Mouse (Mus musculus) adrenal gland, postnatal 14 days (tissue): ENCODE data around the gene Gkn3. TPM values are rescaled to one million over a fixed set of nuclear protein-coding genes. Genes with fewer than 3 reads are reported as not detected.
A peak's percentile ranks its signal among the peaks of the same experiment; 100 is the strongest.

Experiments
- DNase-seq: peaks from one replicate; pipeline ENCODE4 v3.0.0; 2021; ENCODE audit warnings: mixed read lengths
- total RNA-seq: library from RNA; stranded (reverse); gene quantifications from 2 replicates; pipeline ENCODE4 v1.2.3, GENCODE M21; 2021

The Gkn3 gene
- total RNA-seq, 1 experiment from 2014 or later, result 1.2 TPM

DNA sequence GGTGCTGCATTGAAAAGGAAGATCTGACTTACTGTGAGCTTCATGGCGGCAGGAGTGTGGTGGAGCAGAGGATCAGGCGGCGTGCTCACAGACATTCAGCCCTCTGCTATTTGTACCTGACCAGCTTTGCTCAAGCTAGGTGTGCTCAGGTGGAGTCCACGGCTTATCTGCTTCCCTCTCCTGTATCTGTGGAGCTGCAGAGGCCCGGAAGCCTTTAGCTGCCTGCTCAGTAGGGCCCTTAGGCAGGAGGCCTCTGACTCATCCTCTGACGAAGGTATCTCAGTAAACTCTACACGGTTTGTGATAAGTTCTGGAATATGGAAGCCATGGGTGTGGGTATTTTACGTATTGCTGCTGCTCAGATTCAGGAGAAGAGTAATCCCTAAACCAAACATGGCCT, 37.9 kb downstream of the Gkn3 start, which contains the start of gene Gkn1:
Gkn1 (minus strand) TSS at position 114 of the 400 bp plus-strand sequence.
- no peak for DNase-seq

DNA sequence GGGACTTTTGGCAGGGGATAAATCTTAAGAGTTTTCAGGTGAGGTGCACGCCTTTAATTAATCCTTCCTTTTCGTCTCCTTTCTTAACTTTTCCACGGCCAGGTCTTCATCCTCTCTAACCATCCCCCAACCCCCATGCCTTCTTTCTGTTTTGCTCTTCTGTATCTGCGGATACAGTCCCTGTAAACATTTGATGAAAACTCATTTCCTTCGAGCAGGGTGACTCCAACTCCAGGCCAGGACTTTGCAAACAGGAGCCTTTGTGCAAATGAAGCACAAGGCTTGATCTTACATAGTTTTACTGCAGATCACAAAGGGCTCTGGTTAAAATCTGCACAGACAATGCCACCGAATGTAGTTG, 52.8 kb downstream of the Gkn3 start:
- DNase-seq, result no peak

DNA sequence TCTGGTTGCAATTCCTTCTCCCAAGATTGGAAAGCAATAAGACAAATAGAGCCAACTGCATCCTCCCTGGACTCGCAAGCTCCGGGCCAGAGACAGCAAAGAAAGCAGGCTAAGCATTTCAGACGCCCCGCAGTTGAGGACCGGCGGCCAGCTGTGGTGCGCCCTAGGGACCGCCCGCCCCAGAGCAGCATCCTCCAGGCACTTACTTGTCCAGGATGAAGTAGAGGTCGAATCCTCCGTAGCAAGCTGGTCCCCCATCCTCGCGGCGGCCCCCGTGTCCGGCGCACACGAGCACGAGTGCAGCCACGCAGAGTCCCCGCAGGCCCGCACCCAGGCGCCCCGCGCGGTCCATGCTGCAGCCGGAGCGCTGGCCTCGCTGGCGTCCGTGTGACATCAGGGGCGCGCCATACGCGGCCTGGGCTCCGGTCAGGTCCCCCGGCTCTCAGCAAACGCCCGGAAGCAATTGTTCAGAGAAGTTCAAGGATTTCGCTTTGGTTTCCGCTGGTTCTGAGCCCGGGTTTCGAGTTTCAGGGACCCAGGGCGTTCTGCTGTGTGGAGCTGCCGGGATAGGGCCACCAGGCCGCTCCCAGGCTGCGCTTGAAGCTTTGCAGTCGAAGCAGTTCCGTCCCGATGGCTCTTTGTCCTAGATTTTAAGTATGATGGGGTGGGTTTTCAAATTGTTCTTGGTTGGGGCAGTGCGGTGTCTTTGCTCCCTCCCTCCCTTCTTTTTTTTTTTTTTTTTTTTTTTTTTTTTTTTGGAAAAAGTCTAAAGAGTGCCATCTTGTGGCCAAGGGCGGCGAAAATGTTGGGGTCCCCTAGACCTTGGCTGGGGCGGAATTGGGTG, 53.4 kb downstream of the Gkn3 start, which contains the start of gene Antxr1:
Antxr1 (minus strand) TSS at position 731 of the 844 bp plus-strand sequence.
- peak; percentile 77 for DNase-seq

DNA sequence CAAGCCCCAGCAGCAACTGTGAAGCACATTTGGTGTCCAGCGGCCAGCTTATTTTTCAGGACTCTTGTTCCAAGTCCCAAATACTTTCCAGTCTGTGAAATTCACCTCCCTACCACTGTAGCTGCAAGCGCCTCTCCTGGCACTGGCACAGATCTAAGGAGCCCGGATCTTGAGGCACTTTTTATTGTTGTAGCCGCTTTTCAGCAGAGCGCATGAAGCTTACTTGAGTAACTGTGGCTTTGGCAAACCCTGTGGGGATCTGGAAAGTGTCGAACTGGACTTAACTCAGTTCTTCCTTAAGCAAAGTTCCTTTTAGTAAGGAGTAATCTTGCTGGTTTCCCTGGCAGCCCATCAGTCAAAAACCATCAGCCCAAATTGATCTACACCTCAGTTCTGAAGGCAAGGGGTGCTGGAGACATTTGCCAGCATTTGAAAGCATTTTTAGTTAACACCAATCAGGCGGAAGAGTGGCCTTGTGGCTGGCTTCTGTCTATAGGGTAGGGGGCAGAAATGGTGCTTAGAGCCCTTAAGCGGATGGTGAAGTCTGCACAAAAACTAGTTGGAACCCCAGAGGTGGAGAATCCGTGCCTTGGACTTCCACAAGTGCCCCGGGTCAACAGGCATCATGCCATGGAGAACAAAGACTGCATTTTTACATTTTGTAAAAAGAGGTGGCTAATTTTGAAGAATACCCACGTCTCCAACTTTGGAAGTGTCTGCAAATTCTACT, 54.2 kb downstream of the Gkn3 start:
- peak; percentile 48 for DNase-seq

Other genes starting within 250 kb of the Gkn3 start
- gene Antxr1, start 53.1 kb downstream of the Gkn3 start, total RNA-seq, result 24.9 and 26.5 TPM in 2 replicates
- gene Gkn1, start 38.0 kb downstream of the Gkn3 start, total RNA-seq, result not detected in 2 replicates
- gene Gkn2, start 15.6 kb downstream of the Gkn3 start, total RNA-seq, result not detected in 2 replicates
- gene Bmp10, start 40.1 kb upstream of the Gkn3 start, total RNA-seq, result 0.67 TPM in 1 of 2 replicates, not detected in the other
- gene Arhgap25, start 144.3 kb upstream of the Gkn3 start, total RNA-seq, result 5.2 and 10.5 TPM in 2 replicates
- gene Prokr1, start 201.8 kb upstream of the Gkn3 start, total RNA-seq, result 0.71 and 0.93 TPM in 2 replicates